Mouse (Mus musculus) hindbrain, embryonic 12.5 days (tissue): ENCODE measurements around the gene Rabif. TPM values are rescaled to one million over a fixed set of nuclear protein-coding genes. Genes with fewer than 3 reads are reported as not detected.
"Not testable (repeated sequence)": the region's sequence is repeated elsewhere in the genome, so short reads cannot be mapped to it uniquely, and the experiment has no call there.

Experiments
- ATAC-seq: fragments of 200-750 bp; cut with Nextera tagmentation; 2 replicates; pipeline ENCODE4 v1.8.0; 2017; ENCODE audit warnings: moderate TSS enrichment; ENCODE audit not compliant: low FRiP score
- H3K27ac ChIP-seq: fragments of 300-500 bp; sonication (generic); 2 replicates; pipeline ENCODE4 v1.5.1; 2016; ENCODE audit warnings: mild to moderate bottlenecking
- H3K27me3 ChIP-seq: fragments of 300-500 bp; sonication (generic); 2 replicates; pipeline ENCODE4 v1.6.1; 2016; ENCODE audit warnings: mild to moderate bottlenecking
- H3K36me3 ChIP-seq: fragments of 300-500 bp; sonication (generic); 2 replicates; pipeline ENCODE4 v1.6.1; 2016; ENCODE audit warnings: mild to moderate bottlenecking
- H3K4me1 ChIP-seq: fragments of 300-500 bp; sonication (generic); 2 replicates; pipeline ENCODE4 v1.6.1; 2016
- H3K4me2 ChIP-seq: fragments of 300-500 bp; sonication (generic); replicated peaks from 2 replicates; pipeline ENCODE4 v1.6.1; 2016; ENCODE audit warnings: mild to moderate bottlenecking
- H3K4me3 ChIP-seq: fragments of 300-500 bp; sonication (generic); 2 replicates; pipeline ENCODE4 v1.5.1; 2016; ENCODE audit warnings: mild to moderate bottlenecking
- H3K9ac ChIP-seq: fragments of 300-500 bp; sonication (generic); 2 replicates; pipeline ENCODE4 v1.6.1; 2016; ENCODE audit warnings: mild to moderate bottlenecking, moderate library complexity
- H3K9me3 ChIP-seq: fragments of 300-500 bp; sonication (generic); replicated peaks from 2 replicates; pipeline ENCODE4 v1.6.1; 2016; ENCODE audit warnings: mild to moderate bottlenecking
- WGBS: fragments of 180-500 bp; shearing (Covaris S2); methylation state at CpG from one replicate; pipeline ENCODE4 v1.1.7; 2016; 5-methylcytosine and 5-hydroxymethylcytosine counted together
- polyA plus RNA-seq: library from polyadenylated mRNA; unstranded; fragments of >200 nt; fragmentation: Nextera tagmentation; extraction: Ambion mirVana; gene quantifications from 2 replicates; pipeline ENCODE4 v1.2.1, GENCODE M21; 2016

Gene Rabif
- polyA plus RNA-seq, 1 experiment from 2014 or later: 45.7 TPM

GRCm38 (mm10) chr1:134530618-134531017 is 36.2 kb downstream of the Rabif start:
- no peak for ATAC-seq
- WGBS: 83% methylated on average over 6 of the region's 6 CpGs
- Histone ChIP-seq H3K27ac (no peak overlapping the region), H3K4me1 (no peaks in the 10 kb centered on the region), H3K4me3 (no peak overlapping the region), H3K36me3 (no peaks in the 10 kb centered on the region), H3K9ac (no peak overlapping the region), H3K9me3 (no peaks in the 10 kb centered on the region), H3K27me3 (no peaks in the 10 kb centered on the region), H3K4me2 (no peak overlapping the region)

GRCm38 (mm10) chr1:134533710-134534109 is 39.3 kb downstream of the Rabif start:
- not testable (repeated sequence) for ATAC-seq, H3K4me1 ChIP-seq, H3K27ac ChIP-seq, H3K4me2 ChIP-seq, H3K9ac ChIP-seq, H3K36me3 ChIP-seq, H3K9me3 ChIP-seq, H3K27me3 ChIP-seq, H3K4me3 ChIP-seq
- 88% methylated on average over 10 of the region's 10 CpGs for WGBS

GRCm38 (mm10) chr1:134535054-134535453 is 40.6 kb downstream of the Rabif start:
- no peaks in the 10 kb centered on the region for H3K27me3 ChIP-seq
- no peak overlapping the region for H3K27ac ChIP-seq
- no peak overlapping the region for H3K4me3 ChIP-seq
- H3K36me3 ChIP-seq: no peaks in the 10 kb centered on the region
- no peak for ATAC-seq
- no peak overlapping the region for H3K9ac ChIP-seq
- H3K4me2 ChIP-seq: no peak overlapping the region
- no peaks in the 10 kb centered on the region for H3K9me3 ChIP-seq
- H3K4me1 ChIP-seq: no peaks in the 10 kb centered on the region
- 100% methylated on average over 1 of the region's 1 CpGs for WGBS

- WGBS: 78% methylated on average over 3 of the region's 3 CpGs
- Histone ChIP-seq H3K9ac (no peak overlapping the region), H3K27ac (no peak overlapping the region), H3K4me3 (no peak overlapping the region), H3K9me3 (no peaks in the 10 kb centered on the region), H3K4me2 (no peak overlapping the region), H3K36me3 (no peaks in the 10 kb centered on the region), H3K27me3 (no peaks in the 10 kb centered on the region), H3K4me1 (no peaks in the 10 kb centered on the region)
- ATAC-seq: no peak
Observed at GRCm38 (mm10) chr1:134535513-134535912, 41.1 kb downstream of the Rabif start.

GRCm38 (mm10) chr1:134540610-134541009 is 46.2 kb downstream of the Rabif start:
- WGBS: 91% methylated on average over 10 of the region's 10 CpGs
- no peaks in the 10 kb centered on the region for H3K4me1 ChIP-seq

GRCm38 (mm10) chr1:134548231-134548630 is 53.8 kb downstream of the Rabif start:
- Histone ChIP-seq H3K36me3 (no peaks in the 10 kb centered on the region), H3K9ac (no peak overlapping the region), H3K27ac (no peak overlapping the region), H3K27me3 (no peaks in the 10 kb centered on the region), H3K4me3 (no peak overlapping the region), H3K9me3 (no peaks in the 10 kb centered on the region), H3K4me1 (no peaks in the 10 kb centered on the region), H3K4me2 (no peak overlapping the region)
- ATAC-seq: no peak
- WGBS: 67% methylated on average over 4 of the region's 4 CpGs

More at GRCm38 (mm10) chr1:134540610-134541009, 46.2 kb downstream of the Rabif start:
- no peak for ATAC-seq
- Histone ChIP-seq H3K27me3 (no peaks in the 10 kb centered on the region), H3K36me3 (no peaks in the 10 kb centered on the region), H3K4me2 (no peak overlapping the region), H3K9ac (no peak overlapping the region), H3K9me3 (no peaks in the 10 kb centered on the region), H3K4me3 (no peak overlapping the region), H3K27ac (no peak overlapping the region)

GRCm38 (mm10) chr1:134549632-134550132 is 55.2 kb downstream of the Rabif start, which contains the start of gene Mgat4e:
Gene Mgat4e (minus strand): TSS chr1:134549682.
- Histone ChIP-seq H3K4me3 (no peak within 1 kb of the TSS), H3K9ac (no peak within 1 kb of the TSS), H3K9me3 (no peaks in the 10 kb centered on the region), H3K4me2 (no peak within 1 kb of the TSS), H3K27me3 (no peaks in the 10 kb centered on the region), H3K36me3 (no peaks in the 10 kb centered on the region), H3K27ac (no peak within 1 kb of the TSS), H3K4me1 (no peaks in the 10 kb centered on the region)
- WGBS: 63% methylated on average over 7 of the region's 7 CpGs
- no peak for ATAC-seq

- 78% methylated on average over 3 of the region's 3 CpGs for WGBS
- ATAC-seq: no peak
- Histone ChIP-seq H3K27me3 (no peaks in the 10 kb centered on the region), H3K27ac (no peak overlapping the region), H3K36me3 (no peaks in the 10 kb centered on the region), H3K9me3 (no peaks in the 10 kb centered on the region), H3K4me1 (peaks cover 13% of the 10 kb centered on the region), H3K9ac (no peak overlapping the region), H3K4me2 (no peak overlapping the region), H3K4me3 (no peak overlapping the region)
Observed at GRCm38 (mm10) chr1:134551869-134552268, 57.4 kb downstream of the Rabif start.

GRCm38 (mm10) chr1:134552396-134552795 is 57.9 kb downstream of the Rabif start:
- Histone ChIP-seq H3K4me1 (peaks cover 17% of the 10 kb centered on the region), H3K36me3 (no peaks in the 10 kb centered on the region), H3K9me3 (no peaks in the 10 kb centered on the region), H3K9ac (no peak overlapping the region), H3K4me2 (no peak overlapping the region), H3K27me3 (no peaks in the 10 kb centered on the region), H3K4me3 (no peak overlapping the region), H3K27ac (no peak overlapping the region)
- ATAC-seq: no peak
- WGBS: 69% methylated on average over 3 of the region's 3 CpGs

GRCm38 (mm10) chr1:134555240-134555870 is 60.9 kb downstream of the Rabif start:
- H3K27me3 ChIP-seq: no peaks in the 10 kb centered on the region
- peak overlapping the region; percentile 88; the same call in 1 of the 2 replicates for H3K27ac ChIP-seq
- no peaks in the 10 kb centered on the region for H3K9me3 ChIP-seq
- H3K4me2 ChIP-seq: peak overlapping the region; percentile 91
- no peak for ATAC-seq
- H3K4me3 ChIP-seq: peak overlapping the region; percentile 62
- no peaks in the 10 kb centered on the region for H3K36me3 ChIP-seq
- H3K9ac ChIP-seq: no peak overlapping the region
- H3K4me1 ChIP-seq: peaks cover 17% of the 10 kb centered on the region
- WGBS: 27% methylated on average over 13 of the region's 13 CpGs

- peak overlapping the region; percentile 62 for H3K4me3 ChIP-seq
- peak; percentile 44 for ATAC-seq
- no peaks in the 10 kb centered on the region for H3K9me3 ChIP-seq
- H3K27me3 ChIP-seq: no peaks in the 10 kb centered on the region
- peak overlapping the region; percentile 88 for H3K27ac ChIP-seq
- H3K4me2 ChIP-seq: peak overlapping the region; percentile 91
- H3K9ac ChIP-seq: peak overlapping the region; percentile 80
- WGBS: 1% methylated on average over 46 of the region's 46 CpGs
- H3K36me3 ChIP-seq: no peaks in the 10 kb centered on the region
- peaks cover 17% of the 10 kb centered on the region for H3K4me1 ChIP-seq
Observed at GRCm38 (mm10) chr1:134555871-134556670, 61.6 kb downstream of the Rabif start.

GRCm38 (mm10) chr1:134556671-134557218 is 62.3 kb downstream of the Rabif start:
- no peaks in the 10 kb centered on the region for H3K9me3 ChIP-seq
- WGBS: under 1% methylated on average over 35 of the region's 35 CpGs
- H3K27ac ChIP-seq: peak overlapping the region; percentile 88
- peak overlapping the region; percentile 91 for H3K4me2 ChIP-seq
- H3K9ac ChIP-seq: peak overlapping the region; percentile 80
- peak overlapping the region; percentile 62 for H3K4me3 ChIP-seq
- H3K36me3 ChIP-seq: no peaks in the 10 kb centered on the region
- H3K27me3 ChIP-seq: no peaks in the 10 kb centered on the region
- H3K4me1 ChIP-seq: peaks cover 17% of the 10 kb centered on the region
- peak; percentile 95 for ATAC-seq
